Mouse (Mus musculus): ENCODE data around the gene Apc2.

Gene Apc2

GRCm38 (mm10) chr10:80348244-80348781, 52.5 kb downstream of the Apc2 start, which contains the start of gene Adamtsl5:
Gene Adamtsl5 (minus strand): TSS chr10:80348412.
- CTCF ChIA-PET, result interaction anchor here (0.5 to 1.8 kb wide), 28 partner anchors 8 to 218 kb away, joined by 3 to 16 read pairs (median 4); partner anchors contain the start of genes Pcsk4 (in 2 of the 4), Apc2 (in 1 of the 4), Atp8b3 (in 1 of the 4) and Cirbp (in 1 of the 4)
- POLR2A ChIA-PET, result interaction anchor here (0.6 to 1.6 kb wide), 15 partner anchors 9 to 375 kb away, joined by 3 to 7 read pairs (median 3); partner anchors contain the start of genes Apc2 (in 2 of the 4), Rps15 (in 2 of the 4), Dazap1 (in 1 of the 4) and Gamt (in 1 of the 4)

GRCm38 (mm10) chr10:80348981-80349380, 53.2 kb downstream of the Apc2 start:
- CTCF ChIA-PET, result interaction anchor here (0.6 to 1.8 kb wide), 26 partner anchors 8 to 217 kb away, joined by 3 to 16 read pairs (median 4); partner anchors contain the start of genes Pcsk4 (in 2 of the 4), Apc2 (in 1 of the 4), Atp8b3 (in 1 of the 4) and Cirbp (in 1 of the 4)

GRCm38 (mm10) chr10:80350292-80350691, 54.5 kb downstream of the Apc2 start:
- ChIA-PET POLR2A (interaction anchor here in 3 of 4 experiments (0.6 to 2.0 kb wide), 33 partner anchors 9 to 366 kb away, joined by 3 to 13 read pairs (median 4); partner anchors contain the start of genes Rps15 (in 2 of the 3), Apc2 (in 1 of the 3), Atp8b3 (in 1 of the 3) and Cirbp (in 1 of the 3)), CTCF (interaction anchor here (0.6 to 2.9 kb wide), 87 partner anchors 8 to 548 kb away, joined by 3 to 49 read pairs (median 4); partner anchors contain the start of genes Pcsk4 (in 3 of the 4), Reep6 (in 3 of the 4), Apc2 (in 2 of the 4) and Kiss1r (in 1 of the 4))

More at GRCm38 (mm10) chr10:80348981-80349380, 53.2 kb downstream of the Apc2 start:
- POLR2A ChIA-PET, result interaction anchor here (0.6 to 1.6 kb wide), 10 partner anchors 9 to 181 kb away, joined by 3 to 6 read pairs (median 3); partner anchors contain the start of genes Rps15 (in 2 of the 4), Apc2 (in 1 of the 4), Dazap1 (in 1 of the 4) and Gamt (in 1 of the 4)

GRCm38 (mm10) chr10:80351896-80352295, 56.1 kb downstream of the Apc2 start:
- ChIA-PET POLR2A (interaction anchor here in 3 of 4 experiments (0.6 to 2.0 kb wide), 18 partner anchors 9 to 367 kb away, joined by 3 to 7 read pairs (median 4); partner anchors contain the start of genes Rps15 (in 2 of the 3), Cbarp (in 1 of the 3), Pcsk4 (in 1 of the 3) and Reep6 (in 1 of the 3)), CTCF (interaction anchor here (0.6 to 2.9 kb wide), 23 partner anchors 9 to 215 kb away, joined by 3 to 49 read pairs (median 4); partner anchors contain the start of genes Pcsk4 (in 1 of the 4) and Reep6 (in 1 of the 4))

- ChIA-PET POLR2A (interaction anchor here in 2 of 4 experiments (0.9 to 1.7 kb wide), 5 partner anchors 12 to 308 kb away, joined by 3 to 6 read pairs (median 4); partner anchors contain the start of genes Pcsk4 (in 1 of the 2), Reep6 (in 1 of the 2) and Rps15 (in 1 of the 2)), CTCF (interaction anchor here in 2 of 4 experiments (0.7 to 2.9 kb wide), 5 partner anchors 19 to 174 kb away, joined by 3 to 49 read pairs (median 3); no protein-coding TSS in a partner anchor)
Measured at GRCm38 (mm10) chr10:80352727-80353126, 57.0 kb downstream of the Apc2 start.

- ChIA-PET POLR2A (interaction anchor here in 2 of 4 experiments (0.5 to 3.1 kb wide), 3 partner anchors 11 to 1981 kb away, joined by 3 to 13 read pairs (median 10); no protein-coding TSS in a partner anchor), CTCF (interaction anchor here in 2 of 4 experiments (0.6 to 1.2 kb wide), 3 partner anchors 18 to 463 kb away, joined by 4 to 7 read pairs (median 4); no protein-coding TSS in a partner anchor)
Measured at GRCm38 (mm10) chr10:80355431-80355830, 59.7 kb downstream of the Apc2 start.

- CTCF ChIA-PET, result interaction anchor here in 3 of 4 experiments (0.6 to 2.0 kb wide), 6 partner anchors 7 to 343 kb away, joined by 5 to 6 read pairs (median 6); no protein-coding TSS in a partner anchor
- POLR2A ChIA-PET, result interaction anchor here (0.6 to 3.1 kb wide), 23 partner anchors 12 to 372 kb away, joined by 3 to 13 read pairs (median 4); partner anchors contain the start of genes Rps15 (in 2 of the 4), Mum1 (in 1 of the 4), Pcsk4 (in 1 of the 4) and Reep6 (in 1 of the 4)
Measured at GRCm38 (mm10) chr10:80356001-80356682, 60.4 kb downstream of the Apc2 start, which contains the start of gene Plk5. Gene Plk5 (plus strand): TSS chr10:80356459.

GRCm38 (mm10) chr10:80356737-80357136, 61.0 kb downstream of the Apc2 start:
- ChIA-PET POLR2A (interaction anchor here (0.6 to 3.1 kb wide), 25 partner anchors 11 to 372 kb away, joined by 3 to 13 read pairs (median 3); partner anchors contain the start of genes Rps15 (in 2 of the 4), Mum1 (in 1 of the 4), Pcsk4 (in 1 of the 4) and Reep6 (in 1 of the 4)), CTCF (interaction anchor here in 3 of 4 experiments (0.6 to 2.0 kb wide), 12 partner anchors 8 to 343 kb away, joined by 3 to 6 read pairs (median 5); partner anchors contain the start of gene Atp8b3 (in 1 of the 3))

- POLR2A ChIA-PET, result interaction anchor here in 2 of 4 experiments (0.7 to 3.1 kb wide), 20 partner anchors 9 to 373 kb away, joined by 3 to 13 read pairs (median 5); partner anchors contain the start of genes Adamtsl5 (in 1 of the 2), Mum1 (in 1 of the 2) and Pcsk4 (in 1 of the 2)
- CTCF ChIA-PET, result interaction anchor here (0.6 to 2.0 kb wide), 10 partner anchors 9 to 200 kb away, joined by 3 to 14 read pairs (median 4); partner anchors contain the start of gene Atp8b3 (in 1 of the 4)
Measured at GRCm38 (mm10) chr10:80357336-80357735, 61.6 kb downstream of the Apc2 start.

- ChIA-PET CTCF (interaction anchor here in 3 of 4 experiments (1.0 to 2.0 kb wide), 7 partner anchors 9 to 199 kb away, joined by 3 to 14 read pairs (median 5); partner anchors contain the start of gene Atp8b3 (in 1 of the 3)), POLR2A (interaction anchor here in 2 of 4 experiments (0.6 to 3.1 kb wide), 18 partner anchors 10 to 318 kb away, joined by 3 to 13 read pairs (median 5); partner anchors contain the start of genes Adamtsl5 (in 1 of the 2), Mum1 (in 1 of the 2) and Pcsk4 (in 1 of the 2))
Measured at GRCm38 (mm10) chr10:80357994-80358639, 62.3 kb downstream of the Apc2 start.

GRCm38 (mm10) chr10:80363734-80364133, 68.0 kb downstream of the Apc2 start:
- ChIA-PET POLR2A (interaction anchor here in 3 of 4 experiments (0.6 to 1.1 kb wide), 3 partner anchors 10 to 196 kb away, joined by 3 to 5 read pairs (median 3); no protein-coding TSS in a partner anchor), CTCF (interaction anchor here in 2 of 4 experiments (0.6 to 2.1 kb wide), 2 partner anchors 13 to 473 kb away, joined by 5 read pairs; no protein-coding TSS in a partner anchor)

- ChIA-PET CTCF (interaction anchor here in 2 of 4 experiments (0.6 to 1.3 kb wide), 3 partner anchors 8 to 117 kb away, joined by 3 to 4 read pairs (median 3); partner anchors contain the start of gene Ndufs7 (in 1 of the 2)), POLR2A (interaction anchor here in 1 of 4 experiments (0.8 to 1.7 kb wide), 3 partner anchors 197 to 311 kb away, joined by 3 read pairs; no protein-coding TSS in a partner anchor)
Measured at GRCm38 (mm10) chr10:80365736-80366135, 70.0 kb downstream of the Apc2 start.

Measured in embryonic stem cell, embryonic (primary cell).